Mouse (Mus musculus): ENCODE results near the gene Tatdn3.

GRCm38 (mm10) chr1:191026021-191026713 is 36.6 kb downstream of the Tatdn3 start, which contains the start of gene Flvcr1:
- TF ChIP-seq TCF3 (IDR thresholded peaks at IDR 0.05; ENCODE audit: insufficient read length, low read depth) (no peak), POLR2A (IDR thresholded peaks at IDR 0.05; ENCODE audit: insufficient read length, low read depth) (peak; percentile 92), TCF12 (IDR thresholded peaks at IDR 0.05; ENCODE audit: insufficient read depth, poor library complexity, severe bottlenecking) (no peak)
